Comparison of ENCODE assay signal across 9 mouse cellular contexts in the genomic region with DNA sequence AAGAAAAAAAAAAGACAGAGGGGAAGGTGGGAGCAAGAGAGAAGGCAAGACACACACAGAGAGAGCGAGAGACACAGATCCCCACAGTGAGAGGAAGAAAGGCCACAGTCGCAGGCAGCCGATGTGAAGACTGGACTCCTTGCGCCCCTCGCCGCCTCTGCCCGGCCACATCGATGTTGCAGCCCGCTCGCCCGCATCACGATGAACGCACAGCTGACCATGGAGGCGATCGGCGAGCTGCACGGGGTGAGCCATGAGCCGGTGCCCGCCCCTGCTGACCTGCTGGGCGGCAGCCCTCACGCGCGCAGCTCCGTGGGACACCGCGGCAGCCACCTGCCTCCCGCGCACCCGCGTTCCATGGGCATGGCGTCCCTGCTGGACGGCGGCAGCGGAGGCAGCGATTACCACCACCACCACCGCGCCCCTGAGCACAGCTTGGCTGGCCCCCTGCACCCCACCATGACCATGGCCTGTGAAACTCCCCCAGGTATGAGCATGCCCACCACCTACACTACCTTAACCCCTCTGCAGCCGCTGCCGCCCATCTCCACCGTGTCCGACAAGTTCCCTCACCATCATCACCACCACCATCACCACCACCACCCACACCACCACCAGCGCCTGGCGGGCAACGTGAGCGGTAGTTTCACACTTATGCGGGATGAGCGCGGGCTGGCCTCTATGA. TPM values are rescaled to one million over a fixed set of nuclear protein-coding genes. Genes with fewer than 3 reads are reported as not detected.
DNase-seq lines count a peak whose midpoint lies in the region; ATAC-seq and TF ChIP-seq lines count a peak whose summit lies in the region.
"Had no signal": no experiment of that assay in that cellular context is flagged by ENCODE, and none has a peak within 500 bp of the region (broad histone marks: within the 10 kb centered on the region; RNA-seq: fewer than 3 reads in every experiment).

No protein-coding gene starts in this region.

- TF ChIP-seq POLR2A in liver, adult 2 months (IDR thresholded peaks at IDR 0.05; ENCODE audit: extremely low read depth, insufficient read depth, low read length) = 0 out of 2 replicates have a peak, but pooled peaks have one; percentile 14

- peak overlapping the region; percentile 87 for H3K27ac ChIP-seq in liver, adult 2 months (replicated peaks; ENCODE audit: insufficient read depth, low read depth, low read length)
- no peak overlapping the region for H3K27ac ChIP-seq in embryonic facial prominence, embryonic 15.5 days (replicated peaks)
- H3K27ac ChIP-seq in intestine, embryonic 16.5 days (ENCODE audit: low read length) = no peak overlapping the region
- peak overlapping the region; percentile 77 for H3K27ac ChIP-seq in neural tube, embryonic 13.5 days (replicated peaks)

- TF ChIP-seq CTCF in liver, adult 2 months (IDR thresholded peaks at IDR 0.05; ENCODE audit: low read depth, low read length) = no peak

- peak overlapping the region; percentile 89 for H3K4me3 ChIP-seq in liver, adult 2 months (ENCODE audit: insufficient read depth, low read depth, low read length)
- peak overlapping the region; percentile 46 for H3K4me3 ChIP-seq in embryonic facial prominence, embryonic 15.5 days (replicated peaks)
- H3K4me3 ChIP-seq in intestine, embryonic 16.5 days (ENCODE audit: low read length) = peak overlapping the region; percentile 58
- peak overlapping the region; percentile 52 for H3K4me3 ChIP-seq in neural tube, embryonic 13.5 days

- H3K9ac ChIP-seq in liver, adult 2 months (ENCODE audit: low read depth, low read length) = peak overlapping the region; percentile 99
- H3K9ac ChIP-seq in embryonic facial prominence, embryonic 15.5 days = peak overlapping the region; percentile 15; the same call in 1 of the 2 replicates
- peak overlapping the region; percentile 69 for H3K9ac ChIP-seq in intestine, embryonic 16.5 days (ENCODE audit: low read depth, low read length)
- peak overlapping the region; percentile 73 for H3K9ac ChIP-seq in neural tube, embryonic 13.5 days

- H3K9me3 ChIP-seq in embryonic facial prominence, embryonic 15.5 days (replicated peaks) = no peaks in the 10 kb centered on the region
- no peaks in the 10 kb centered on the region for H3K9me3 ChIP-seq in intestine, embryonic 16.5 days (ENCODE audit: control insufficient read depth, low read length)
- H3K9me3 ChIP-seq in neural tube, embryonic 13.5 days = no peaks in the 10 kb centered on the region

- peaks cover 23% of the 10 kb centered on the region for H3K79me2 ChIP-seq in liver, adult 2 months (ENCODE audit: control insufficient read depth, insufficient read depth, low read length)

- H3K27me3 ChIP-seq in liver, adult 2 months (ENCODE audit: control insufficient read depth, insufficient read depth, low read length) = no peaks in the 10 kb centered on the region
- peaks cover 100% of the 10 kb centered on the region for H3K27me3 ChIP-seq in embryonic facial prominence, embryonic 15.5 days
- H3K27me3 ChIP-seq in intestine, embryonic 16.5 days (replicated peaks; ENCODE audit: control insufficient read depth, insufficient read depth, low read length) = peaks cover 90% of the 10 kb centered on the region
- peaks cover 99% of the 10 kb centered on the region for H3K27me3 ChIP-seq in neural tube, embryonic 13.5 days

- H3K4me2 ChIP-seq in embryonic facial prominence, embryonic 15.5 days (replicated peaks) = peak overlapping the region; percentile 94
- peak overlapping the region; percentile 100 for H3K4me2 ChIP-seq in intestine, embryonic 16.5 days (ENCODE audit: low read depth, low read length)
- H3K4me2 ChIP-seq in neural tube, embryonic 13.5 days = peak overlapping the region; percentile 90

- ATAC-seq in embryonic facial prominence, embryonic 15.5 days (ENCODE audit: insufficient number of reproducible peaks, low FRiP score, low TSS enrichment, low read depth) = no peak
- ATAC-seq in intestine, embryonic 16.5 days = no peak
- no peak for ATAC-seq in neural tube, embryonic 13.5 days (ENCODE audit: low read depth)

- H3K4me1 ChIP-seq in liver, adult 2 months (ENCODE audit: control insufficient read depth, insufficient read depth, low read length) = 0 out of 2 replicates have a peak, but pooled peaks cover 4% of the 10 kb centered on the region
- H3K4me1 ChIP-seq in embryonic facial prominence, embryonic 15.5 days = peaks cover 29% of the 10 kb centered on the region
- peaks cover 25% of the 10 kb centered on the region for H3K4me1 ChIP-seq in intestine, embryonic 16.5 days (ENCODE audit: control insufficient read depth, insufficient read depth, low read length)
- H3K4me1 ChIP-seq in neural tube, embryonic 13.5 days (replicated peaks) = peaks cover 49% of the 10 kb centered on the region

- peaks cover 2% of the 10 kb centered on the region; the same call in 1 of the 2 replicates for H3K36me3 ChIP-seq in liver, adult 2 months (ENCODE audit: control insufficient read depth, insufficient read depth, low read length)
- H3K36me3 ChIP-seq in embryonic facial prominence, embryonic 15.5 days = no peaks in the 10 kb centered on the region
- H3K36me3 ChIP-seq in intestine, embryonic 16.5 days (ENCODE audit: control insufficient read depth, insufficient read depth, low read length) = no peaks in the 10 kb centered on the region
- no peaks in the 10 kb centered on the region for H3K36me3 ChIP-seq in neural tube, embryonic 13.5 days

- WGBS in liver, adult 2 months = under 1% methylated on average over 48 of the region's 48 CpGs
- under 1% methylated on average over 48 of the region's 48 CpGs for WGBS in embryonic facial prominence, embryonic 15.5 days
- 1% methylated on average over 48 of the region's 48 CpGs for WGBS in intestine, embryonic 16.5 days
- WGBS in neural tube, embryonic 13.5 days = under 1% methylated on average over 48 of the region's 48 CpGs

- intact Hi-C loops in left cerebral cortex, postnatal 36 days (cut with DNase I) = no loop called here

- no peak for DNase-seq in liver, adult 2 months (ENCODE audit: extremely low read depth, low read depth, low spot score)
- DNase-seq in liver = no peak
- DNase-seq in spleen, postnatal 36 days (ENCODE audit: low spot score in 2 of 2) = no peak
- DNase-seq in testis, postnatal 14 days (ENCODE audit: low spot score) = no peak
- no peak for DNase-seq in left cerebral cortex, postnatal 36 days (ENCODE audit: low spot score in 2 of 2)
- DNase-seq: layer of hippocampus, postnatal 36 days had no signal

RNA-seq across cellular contexts. Expression of a gene that starts 0.5 kb away (rescaled TPM):
- 1.9 and 2.5 TPM in 2 replicates for total RNA-seq in liver, adult 2 months (2014; rRNA removed)
- polyA plus RNA-seq in liver, adult 2 months (2012; rRNA removed) = 11.1 and 32.1 TPM in 2 replicates
- 0.11 TPM in 1 of 2 replicates, not detected in the other for polyA plus RNA-seq in embryonic facial prominence, embryonic 15.5 days (2015; fragmentation: Nextera tagmentation; extraction: Ambion mirVana)
- 0.82 and 0.92 TPM in 2 replicates for polyA plus RNA-seq in intestine, embryonic 16.5 days (2015; fragmentation: Nextera tagmentation; extraction: Ambion mirVana)
- polyA plus RNA-seq in neural tube, embryonic 13.5 days (2015; fragmentation: Nextera tagmentation; extraction: Ambion mirVana) = 6.6 and 7.8 TPM in 2 replicates
- under 1 TPM in 1 of 2 experiments, not detected in 1; 0.17 TPM for total RNA-seq in left cerebral cortex, postnatal 36 days (2021)

Comparison
In these comparisons a context has a peak if more than half of its experiments do, and no peak if none do; other contexts are left out.
1. H3K27ac ChIP-seq: peak in liver, adult 2 months (single experiment) and neural tube, embryonic 13.5 days (single experiment); none in embryonic facial prominence, embryonic 15.5 days (single experiment) and intestine, embryonic 16.5 days (single experiment).
2. H3K9ac ChIP-seq: peak in every context shown above with its lines; median percentile 99 in liver, adult 2 months; 73 in neural tube, embryonic 13.5 days; 69 in intestine, embryonic 16.5 days; 15 in embryonic facial prominence, embryonic 15.5 days.
3. Peak in every context shown above with its lines, with median percentiles within 50 percentile points of each other: H3K4me3 ChIP-seq and H3K4me2 ChIP-seq.